Mouse (Mus musculus) gastrocnemius, postnatal 10 days (tissue): Measurements from ENCODE around the gene Pgm5. TPM values are rescaled to one million over a fixed set of nuclear protein-coding genes. Genes with fewer than 3 reads are reported as not detected.
A peak's percentile ranks its signal among the peaks of the same experiment; 100 is the strongest.
"Not testable (repeated sequence)": the region's sequence is repeated elsewhere in the genome, so short reads cannot be mapped to it uniquely, and the experiment has no call there.

Experiments
- DNase-seq: peaks from one replicate; pipeline ENCODE4 v3.0.0; 2021; ENCODE audit warnings: mixed read lengths
- long read RNA-seq, 2 experiments: library from polyadenylated mRNA; stranded (forward); transcript quantifications; one replicate each; pipeline ENCODE4 v2.0.0; 2021
- total RNA-seq, 2 experiments: library from RNA; stranded (reverse); gene quantifications; 2 replicates each; pipeline ENCODE4 v1.2.3; 2021

Gene Pgm5
- total RNA-seq = 10 to 100 TPM; 27.3 to 29.5 TPM
- long read RNA-seq, experiment 1, partial matches to known transcripts = 0 of 2 reads
- long read RNA-seq, experiment 1, other reads (novel, unspliced or antisense) = 2 of 2 reads
- long read RNA-seq, experiment 2, partial matches to known transcripts = 0 of 5 reads
- long read RNA-seq, experiment 2, other reads (novel, unspliced or antisense) = 5 of 5 reads

- peak; percentile 69 for DNase-seq
These were observed at the start of gene Pgm5 for GRCm38 (mm10) chr19:24861612-24862451. Gene Pgm5, minus strand, starts transcription at chr19:24861855.

GRCm38 (mm10) chr19:24908385-24909155, 46.9 kb upstream of the Pgm5 start:
- no peak for DNase-seq

GRCm38 (mm10) chr19:24907655-24908054, 46.0 kb upstream of the Pgm5 start:
- DNase-seq = no peak

GRCm38 (mm10) chr19:24902821-24903220, 41.2 kb upstream of the Pgm5 start:
- DNase-seq = no peak

GRCm38 (mm10) chr19:24902256-24902655, 40.6 kb upstream of the Pgm5 start:
- DNase-seq = no peak

GRCm38 (mm10) chr19:24901666-24902065, 40.0 kb upstream of the Pgm5 start:
- no peak for DNase-seq

GRCm38 (mm10) chr19:24900581-24901220, 39.0 kb upstream of the Pgm5 start, which contains the start of gene Foxd4:
Gene Foxd4, minus strand, starts transcription at chr19:24901197.
- no peak for DNase-seq

GRCm38 (mm10) chr19:24899578-24900544, 38.2 kb upstream of the Pgm5 start:
- DNase-seq = peak; percentile 31

GRCm38 (mm10) chr19:24898737-24899577, 37.3 kb upstream of the Pgm5 start:
- no peak for DNase-seq

GRCm38 (mm10) chr19:24897896-24898736, 36.5 kb upstream of the Pgm5 start:
- DNase-seq = no peak

- DNase-seq = no peak
These were observed 35.6 kb upstream of the Pgm5 start for GRCm38 (mm10) chr19:24897006-24897895.

GRCm38 (mm10) chr19:24896536-24896935, 34.9 kb upstream of the Pgm5 start:
- no peak for DNase-seq

- DNase-seq = no peak
These were observed 25.2 kb upstream of the Pgm5 start for GRCm38 (mm10) chr19:24886888-24887287.

GRCm38 (mm10) chr19:24885504-24885903, 23.8 kb upstream of the Pgm5 start:
- DNase-seq = peak; percentile 31

GRCm38 (mm10) chr19:24881237-24881636, 19.6 kb upstream of the Pgm5 start:
- no peak for DNase-seq

GRCm38 (mm10) chr19:24875129-24875870, 13.6 kb upstream of the Pgm5 start, which contains the start of gene Gm10053:
Gene Gm10053, plus strand, starts transcription at chr19:24875686.
- not testable (repeated sequence) for DNase-seq

- DNase-seq = no peak
These were observed 12.2 kb upstream of the Pgm5 start for GRCm38 (mm10) chr19:24873873-24874272.
